11 mouse cellular contexts compared by ENCODE assay signal in genomic region chr1:89192536-89193220, GRCm38 (mm10).
A peak's percentile ranks its signal among the peaks of the same experiment; 100 is the strongest.
DNase-seq lines count a peak whose midpoint lies in the region; ATAC-seq and TF ChIP-seq lines count a peak whose summit lies in the region.
"Had no signal": no experiment of that assay in that cellular context is flagged by ENCODE, and none has a peak within 500 bp of the region (broad histone marks: within the 10 kb centered on the region; RNA-seq: fewer than 3 reads in every experiment).

No protein-coding gene starts in this region.

- H3K4me1 ChIP-seq in cerebellum, adult 2 months (ENCODE audit: control insufficient read depth, insufficient read depth, low read length): no peaks in the 10 kb centered on the region
- H3K4me1 ChIP-seq in midbrain, embryonic 10.5 days: peaks cover 40% of the 10 kb centered on the region
- peaks cover 5% of the 10 kb centered on the region; the same call in 1 of the 2 replicates for H3K4me1 ChIP-seq in midbrain, embryonic 15.5 days
- H3K4me1 ChIP-seq in liver, embryonic 14.5 days (replicated peaks; ENCODE audit: control insufficient read depth in 2 of 2, insufficient read depth in 2 of 2, low read length in 1 of 2): peaks cover 0 to 2% of the 10 kb centered on the region in 2 experiments; a peak in 2 of 4 replicates

- no peak overlapping the region for H3K4me3 ChIP-seq in cerebellum, adult 2 months (replicated peaks; ENCODE audit: insufficient read depth, low read depth, low read length)
- no peak overlapping the region for H3K4me3 ChIP-seq in midbrain, embryonic 10.5 days
- no peak overlapping the region for H3K4me3 ChIP-seq in midbrain, embryonic 15.5 days
- no peak overlapping the region for H3K4me3 ChIP-seq in liver, embryonic 14.5 days (ENCODE audit: insufficient read depth in 1 of 2, low read depth in 2 of 2, low read length in 2 of 2)
- H3K4me3 ChIP-seq: heart, embryonic 13.5 days; neural tube, embryonic 13.5 days had no signal

- ATAC-seq in midbrain, embryonic 15.5 days (replicated peaks): no peak
- no peak for ATAC-seq in liver, embryonic 14.5 days (ENCODE audit: insufficient read depth)
- ATAC-seq in inflammation-experienced regulatory T-cells, adult 6 months: no peak

- no peak overlapping the region for H3K9ac ChIP-seq in midbrain, embryonic 15.5 days
- H3K9ac ChIP-seq in liver, embryonic 14.5 days (replicated peaks): no peak overlapping the region
- H3K9ac ChIP-seq: heart, embryonic 13.5 days; neural tube, embryonic 13.5 days had no signal

- no peak for TF ChIP-seq EP300 in liver, embryonic 14.5 days (IDR thresholded peaks at IDR 0.05; ENCODE audit: low read depth)

- WGBS in cerebellum, adult 2 months: 72% methylated on average over 11 of the region's 11 CpGs
- WGBS in midbrain, embryonic 10.5 days: 74% methylated on average over 11 of the region's 11 CpGs
- 76% methylated on average over 11 of the region's 11 CpGs for WGBS in midbrain, embryonic 15.5 days
- 31% methylated on average over 11 of the region's 11 CpGs for WGBS in liver, embryonic 14.5 days (ENCODE audit: insufficient replicate concordance)

- H3K9me3 ChIP-seq in midbrain, embryonic 10.5 days (replicated peaks): no peaks in the 10 kb centered on the region
- H3K9me3 ChIP-seq in midbrain, embryonic 15.5 days: no peaks in the 10 kb centered on the region
- no peaks in the 10 kb centered on the region for H3K9me3 ChIP-seq in liver, embryonic 14.5 days (ENCODE audit: control insufficient read depth, low read length)
- H3K9me3 ChIP-seq: heart, embryonic 13.5 days; neural tube, embryonic 13.5 days had no signal

- H3K27ac ChIP-seq in cerebellum, adult 2 months (ENCODE audit: insufficient read depth, low read length): no peak overlapping the region
- no peak overlapping the region for H3K27ac ChIP-seq in midbrain, embryonic 10.5 days (replicated peaks)
- H3K27ac ChIP-seq in midbrain, embryonic 15.5 days: no peak overlapping the region
- no peak overlapping the region for H3K27ac ChIP-seq in liver, embryonic 14.5 days
- H3K27ac ChIP-seq: neural tube, embryonic 13.5 days had no signal

- peak; percentile 66 for TF ChIP-seq CTCF in cerebellum, adult 2 months (IDR thresholded peaks at IDR 0.05; ENCODE audit: borderline replicate concordance, insufficient read depth, low read depth, low read length)
- TF ChIP-seq CTCF in liver, embryonic 14.5 days (IDR thresholded peaks at IDR 0.05; ENCODE audit: low read depth): peak; percentile 86

- H3K4me2 ChIP-seq in midbrain, embryonic 15.5 days: no peak overlapping the region
- H3K4me2 ChIP-seq in liver, embryonic 14.5 days (ENCODE audit: low read depth): no peak overlapping the region
- H3K4me2 ChIP-seq: heart, embryonic 13.5 days; neural tube, embryonic 13.5 days had no signal

- no peak for TF ChIP-seq POLR2A in cerebellum, adult 2 months (IDR thresholded peaks at IDR 0.05; ENCODE audit: borderline replicate concordance, insufficient read depth, low read length)

- no peaks in the 10 kb centered on the region for H3K36me3 ChIP-seq in midbrain, embryonic 10.5 days
- H3K36me3 ChIP-seq in midbrain, embryonic 15.5 days (replicated peaks): no peaks in the 10 kb centered on the region
- no peaks in the 10 kb centered on the region for H3K36me3 ChIP-seq in liver, embryonic 14.5 days (replicated peaks; ENCODE audit: control insufficient read depth, insufficient read depth, low read depth)
- H3K36me3 ChIP-seq: G1E; heart, embryonic 13.5 days; neural tube, embryonic 13.5 days had no signal

- peak in 1 of 2 experiments; percentile 21 for DNase-seq in cerebellum, adult 2 months
- DNase-seq in cerebellum, adult 11 months: no peak
- peak; percentile 57 for DNase-seq in midbrain, embryonic 10.5 days (ENCODE audit: low spot score)
- peak; percentile 74 for DNase-seq in embryo, embryonic 10 days (ENCODE audit: low spot score)
- no peak for DNase-seq in liver, embryonic 14.5 days (ENCODE audit: low read depth in 3 of 3, low spot score in 3 of 3)
- DNase-seq in thymus, postnatal 25 days: peak; percentile 31

- no peaks in the 10 kb centered on the region for H3K27me3 ChIP-seq in cerebellum, adult 2 months (ENCODE audit: control insufficient read depth, insufficient read depth, low read length)
- no peaks in the 10 kb centered on the region for H3K27me3 ChIP-seq in midbrain, embryonic 10.5 days (ENCODE audit: low read depth, poor library complexity, severe bottlenecking)
- no peaks in the 10 kb centered on the region for H3K27me3 ChIP-seq in midbrain, embryonic 15.5 days (replicated peaks)
- H3K27me3 ChIP-seq in liver, embryonic 14.5 days (ENCODE audit: control insufficient read depth, insufficient read depth, low read length): no peaks in the 10 kb centered on the region
- H3K27me3 ChIP-seq: neural tube, embryonic 13.5 days had no signal

Comparison
In these comparisons a context has a peak if more than half of its experiments do, and no peak if none do; other contexts are left out.
1. DNase-seq: peak in midbrain, embryonic 10.5 days (single experiment), embryo, embryonic 10 days (single experiment) and thymus, postnatal 25 days (single experiment); none in cerebellum, adult 11 months (single experiment) and liver, embryonic 14.5 days (0 of 3).